Mouse (Mus musculus) E14TG2a.4 (cell line): ENCODE measurements around the gene Mst1r.
A peak's percentile ranks its signal among the peaks of the same experiment; 100 is the strongest.

ENCODE experiments used
- H3K27me3 ChIP-seq: 2 replicates; pipeline ENCODE4 v1.6.1; 2014; ENCODE audit warnings: low read length, control low read depth; ENCODE audit not compliant: insufficient read depth
- H3K36me3 ChIP-seq: 2 replicates; pipeline ENCODE4 v1.6.1; 2014; ENCODE audit warnings: low read length, control low read depth; ENCODE audit not compliant: insufficient read depth
- H3K4me1 ChIP-seq: replicated peaks from 2 replicates; pipeline ENCODE4 v1.6.1; 2014; ENCODE audit warnings: low read depth, low read length, control low read depth
- H3K4me3 ChIP-seq: replicated peaks from 2 replicates; pipeline ENCODE4 v1.5.1; 2014; ENCODE audit warnings: mild to moderate bottlenecking, low read length
- H3K9me3 ChIP-seq: 2 replicates; pipeline ENCODE4 v1.6.1; 2014; ENCODE audit warnings: low read length, control low read depth
- CTCF ChIP-seq: conservative IDR thresholded peaks from 2 replicates; pipeline ENCODE4 v1.5.1; 2014; ENCODE audit warnings: low read length
- NANOG ChIP-seq: IDR thresholded peaks from 2 replicates; pipeline ENCODE4 v1.6.1; 2014; ENCODE audit warnings: borderline replicate concordance, low read length, mixed read lengths
- POU5F1 ChIP-seq: IDR thresholded peaks from 2 replicates; pipeline ENCODE4 v1.6.1; 2014; ENCODE audit warnings: low read length, borderline replicate concordance

Gene Mst1r

GRCm38 (mm10) chr9:107906967-107907800 lies 511 bp downstream of the Mst1r start:
- no peak for TF ChIP-seq CTCF
- no peak for TF ChIP-seq NANOG
- no peak for TF ChIP-seq POU5F1
- Histone ChIP-seq H3K4me1 (peaks cover 35% of the 10 kb centered on the region), H3K36me3 (no peaks in the 10 kb centered on the region), H3K27me3 (peaks cover 48% of the 10 kb centered on the region), H3K4me3 (peak overlapping the region; percentile 77), H3K9me3 (no peaks in the 10 kb centered on the region)

GRCm38 (mm10) chr9:107907801-107908120 lies 1.1 kb downstream of the Mst1r start:
- H3K36me3 ChIP-seq: no peaks in the 10 kb centered on the region
- TF ChIP-seq NANOG: no peak
- TF ChIP-seq CTCF: no peak
- TF ChIP-seq POU5F1: no peak
- peaks cover 34% of the 10 kb centered on the region for H3K4me1 ChIP-seq
- H3K4me3 ChIP-seq: peak overlapping the region; percentile 77; the same call in 1 of the 2 replicates
- H3K9me3 ChIP-seq: no peaks in the 10 kb centered on the region
- peaks cover 47% of the 10 kb centered on the region for H3K27me3 ChIP-seq

- TF ChIP-seq CTCF (no peak), POU5F1 (no peak), NANOG (no peak)
These were observed 1.9 kb downstream of the Mst1r start for GRCm38 (mm10) chr9:107908410-107909158.

GRCm38 (mm10) chr9:107910025-107910769 lies 3.5 kb downstream of the Mst1r start:
- peaks cover 34% of the 10 kb centered on the region for H3K4me1 ChIP-seq
- no peak overlapping the region for H3K4me3 ChIP-seq
- TF ChIP-seq POU5F1 (no peak), CTCF (no peak), NANOG (no peak)
- H3K9me3 ChIP-seq: no peaks in the 10 kb centered on the region
- peaks cover 59% of the 10 kb centered on the region for H3K27me3 ChIP-seq
- no peaks in the 10 kb centered on the region for H3K36me3 ChIP-seq

More at GRCm38 (mm10) chr9:107908410-107909158, 1.9 kb downstream of the Mst1r start:
- H3K4me1 ChIP-seq: peaks cover 34% of the 10 kb centered on the region
- peaks cover 49% of the 10 kb centered on the region for H3K27me3 ChIP-seq
- no peaks in the 10 kb centered on the region for H3K9me3 ChIP-seq
- no peaks in the 10 kb centered on the region for H3K36me3 ChIP-seq
- H3K4me3 ChIP-seq: no peak overlapping the region

GRCm38 (mm10) chr9:107914764-107915420 lies 8.2 kb downstream of the Mst1r start:
- no peaks in the 10 kb centered on the region for H3K36me3 ChIP-seq
- peaks cover 25% of the 10 kb centered on the region for H3K4me1 ChIP-seq
- H3K4me3 ChIP-seq: no peak overlapping the region
- no peaks in the 10 kb centered on the region for H3K9me3 ChIP-seq
- peaks cover 47% of the 10 kb centered on the region for H3K27me3 ChIP-seq
- no peak for TF ChIP-seq NANOG
- no peak for TF ChIP-seq POU5F1
- TF ChIP-seq CTCF: no peak

- Histone ChIP-seq H3K4me3 (no peak overlapping the region), H3K9me3 (no peaks in the 10 kb centered on the region), H3K27me3 (peaks cover 46% of the 10 kb centered on the region), H3K4me1 (peaks cover 30% of the 10 kb centered on the region), H3K36me3 (no peaks in the 10 kb centered on the region)
- TF ChIP-seq CTCF (no peak), POU5F1 (no peak), NANOG (no peak)
These were observed 11.4 kb downstream of the Mst1r start for GRCm38 (mm10) chr9:107917895-107918608.

GRCm38 (mm10) chr9:107918884-107919283 lies 12.2 kb downstream of the Mst1r start:
- peaks cover 45% of the 10 kb centered on the region for H3K27me3 ChIP-seq
- no peak for TF ChIP-seq NANOG
- TF ChIP-seq CTCF: no peak

More at GRCm38 (mm10) chr9:107918884-107919283, 12.2 kb downstream of the Mst1r start:
- H3K4me3 ChIP-seq: no peak overlapping the region
- H3K9me3 ChIP-seq: no peaks in the 10 kb centered on the region
- H3K4me1 ChIP-seq: peaks cover 38% of the 10 kb centered on the region
- no peaks in the 10 kb centered on the region for H3K36me3 ChIP-seq
